Mouse (Mus musculus) C2C12 (cell line): Measurements from ENCODE around the gene Sh2b1. TPM values are rescaled to one million over a fixed set of nuclear protein-coding genes. Genes with fewer than 3 reads are reported as not detected.

Experiments
- H3K27me3 ChIP-seq: one replicate; pipeline ENCODE4 v1.6.1; 2011; ENCODE audit not compliant: control insufficient read depth, insufficient read depth, insufficient read length
- H3K36me3 ChIP-seq: one replicate; pipeline ENCODE4 v1.6.1; 2011; ENCODE audit not compliant: control insufficient read depth, insufficient read depth
- H3K4me3 ChIP-seq: one replicate; pipeline ENCODE4 v1.5.1; 2011; ENCODE audit warnings: mild to moderate bottlenecking, control low read depth; ENCODE audit not compliant: poor library complexity, insufficient read depth, severe bottlenecking
- H3K79me2 ChIP-seq: one replicate; pipeline ENCODE4 v1.6.1; 2011; ENCODE audit not compliant: control insufficient read depth, insufficient read depth
- H3K79me3 ChIP-seq: one replicate; pipeline ENCODE4 v1.6.1; 2011; ENCODE audit warnings: low read depth, control low read depth
- H3ac ChIP-seq: one replicate; pipeline ENCODE3; 2011; ENCODE audit warnings: low read depth; ENCODE audit not compliant: control insufficient read depth, insufficient read length
- CEBPB ChIP-seq: IDR thresholded peaks from one replicate; pipeline ENCODE4 v1.6.1; 2011; ENCODE audit warnings: low read depth, mild to moderate bottlenecking, control low read depth, moderate library complexity
- CTCF ChIP-seq: IDR thresholded peaks from one replicate; pipeline ENCODE4 v1.5.1; 2011; ENCODE audit not compliant: control insufficient read depth, insufficient read depth, insufficient read length
- FOSL1 ChIP-seq: IDR thresholded peaks from one replicate; pipeline ENCODE4 v1.8.0; 2011; ENCODE audit warnings: mild to moderate bottlenecking, low read length; ENCODE audit not compliant: poor library complexity, insufficient read depth, severe bottlenecking
- MAX ChIP-seq: IDR thresholded peaks from one replicate; pipeline ENCODE4 v1.6.1; 2011; ENCODE audit warnings: mild to moderate bottlenecking, control low read depth
- MYOD1 ChIP-seq: IDR thresholded peaks from one replicate; pipeline ENCODE4 v1.6.1; 2011; ENCODE audit warnings: low read depth; ENCODE audit not compliant: control insufficient read depth, insufficient read length
- MYOG ChIP-seq: IDR thresholded peaks from one replicate; pipeline ENCODE4 v1.6.1; 2011; ENCODE audit not compliant: control insufficient read depth, insufficient read length; ENCODE audit errors: extremely low read depth
- USF1 ChIP-seq: IDR thresholded peaks from one replicate; pipeline ENCODE4 v1.6.1; 2011; ENCODE audit warnings: low read depth, mild to moderate bottlenecking, control low read depth, moderate library complexity
- polyA plus RNA-seq: library from polyadenylated mRNA; unstranded; fragments of >200 nt; fragmentation: generic; extraction: Trizol; gene quantifications from one replicate; pipeline ENCODE4 v1.2.1, GENCODE M21; 2012; ENCODE audit warnings: missing spikeins

The Sh2b1 gene
- polyA plus RNA-seq, 1 experiment, result 36.9 TPM

DNA sequence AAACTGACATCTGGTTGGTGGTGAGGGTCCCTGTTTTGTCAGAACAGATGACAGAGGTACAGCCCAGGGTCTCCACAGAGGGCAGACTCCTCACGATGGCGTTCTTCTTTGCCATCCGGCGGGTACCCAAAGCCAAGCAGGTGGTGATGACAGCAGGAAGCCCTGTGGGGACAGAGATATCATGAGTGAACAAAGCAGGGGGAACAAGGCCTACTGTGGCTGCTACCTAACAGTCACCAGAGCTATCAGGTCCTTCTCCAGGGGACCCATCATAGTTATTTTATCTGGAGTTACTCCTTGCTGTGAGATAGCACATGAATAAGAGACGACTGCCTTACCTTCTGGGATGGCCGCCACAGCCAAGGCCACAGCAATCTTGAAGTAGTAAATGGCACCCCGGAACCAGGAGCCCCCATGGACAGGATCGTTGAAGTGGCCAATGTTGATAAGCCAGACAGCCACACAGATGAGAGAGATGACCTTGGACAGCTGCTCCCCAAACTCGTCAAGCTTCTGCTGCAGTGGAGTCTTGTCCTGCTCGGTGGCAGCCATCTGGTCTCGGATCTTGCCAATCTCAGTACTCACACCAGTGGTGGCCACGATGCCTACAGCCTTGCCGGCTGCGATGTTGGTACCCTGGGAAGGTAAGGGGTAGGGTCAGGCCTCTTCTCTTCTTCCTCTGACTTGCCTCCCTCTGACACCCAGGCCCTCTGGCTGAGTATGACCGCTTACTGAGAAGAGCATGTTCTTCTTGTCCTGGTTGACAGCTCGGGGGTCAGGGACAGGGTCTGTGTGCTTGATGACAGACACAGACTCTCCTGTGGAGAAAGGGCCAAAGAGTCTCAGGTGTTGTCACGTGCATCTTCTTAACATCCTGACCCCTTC is 18.6 kb downstream of the Sh2b1 start:
- no peaks in the 10 kb centered on the region for H3K79me2 ChIP-seq
- TF ChIP-seq MYOG (no peak), CTCF (no peak), USF1 (no peak), MAX (no peak), CEBPB (no peak), MYOD1 (no peak), FOSL1 (no peak)
- no peak overlapping the region for H3ac ChIP-seq
- H3K4me3 ChIP-seq, result no peak overlapping the region
- no peaks in the 10 kb centered on the region for H3K36me3 ChIP-seq
- no peaks in the 10 kb centered on the region for H3K27me3 ChIP-seq
- no peaks in the 10 kb centered on the region for H3K79me3 ChIP-seq

DNA sequence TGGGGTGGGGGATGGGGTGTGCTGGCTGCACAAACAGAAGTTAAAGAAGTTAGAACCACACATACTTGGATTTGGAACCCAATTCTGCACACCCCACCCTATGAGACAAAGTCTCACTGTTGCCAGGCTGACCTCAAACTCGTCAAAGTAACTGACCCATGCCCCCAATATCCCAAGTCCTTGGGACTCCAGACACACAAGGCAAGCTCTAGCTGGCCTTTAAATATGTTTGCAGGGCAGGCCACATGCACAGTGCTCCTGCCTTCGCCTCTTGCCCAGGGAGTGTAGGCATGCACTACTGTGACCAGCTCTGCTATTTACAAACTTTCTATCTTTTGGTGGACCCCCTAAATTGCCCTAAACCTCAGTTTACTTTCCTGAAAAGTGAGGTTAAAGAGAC is 20.0 kb downstream of the Sh2b1 start:
- Histone ChIP-seq H3K4me3 (no peak overlapping the region), H3K79me3 (no peaks in the 10 kb centered on the region), H3K36me3 (no peaks in the 10 kb centered on the region), H3K27me3 (no peaks in the 10 kb centered on the region), H3K79me2 (no peaks in the 10 kb centered on the region), H3ac (no peak overlapping the region)
- TF ChIP-seq MAX (no peak), MYOG (no peak), CTCF (no peak), FOSL1 (no peak), USF1 (no peak), MYOD1 (no peak), CEBPB (no peak)

- no peak overlapping the region for H3K4me3 ChIP-seq
- H3K36me3 ChIP-seq, result no peaks in the 10 kb centered on the region
- no peaks in the 10 kb centered on the region for H3K79me2 ChIP-seq
- H3ac ChIP-seq, result no peak overlapping the region
- TF ChIP-seq USF1, result no peak
- TF ChIP-seq CEBPB, result no peak
- TF ChIP-seq MAX, result no peak
- TF ChIP-seq MYOD1, result no peak
- TF ChIP-seq FOSL1, result no peak
- no peak for TF ChIP-seq CTCF
- no peak for TF ChIP-seq MYOG
- H3K27me3 ChIP-seq, result no peaks in the 10 kb centered on the region
- H3K79me3 ChIP-seq, result no peaks in the 10 kb centered on the region
These were observed 21.4 kb downstream of the Sh2b1 start for GRCm38 (mm10) chr7:126453861-126454260.

GRCm38 (mm10) chr7:126452244-126452643 is 23.0 kb downstream of the Sh2b1 start:
- no peaks in the 10 kb centered on the region for H3K79me2 ChIP-seq
- no peaks in the 10 kb centered on the region for H3K27me3 ChIP-seq
- no peak for TF ChIP-seq MYOD1
- TF ChIP-seq USF1, result no peak
- TF ChIP-seq MAX, result no peak
- no peak for TF ChIP-seq CTCF
- TF ChIP-seq FOSL1, result no peak
- no peak for TF ChIP-seq CEBPB
- no peak for TF ChIP-seq MYOG
- H3K79me3 ChIP-seq, result no peaks in the 10 kb centered on the region
- H3K4me3 ChIP-seq, result no peak overlapping the region
- H3ac ChIP-seq, result no peak overlapping the region
- H3K36me3 ChIP-seq, result no peaks in the 10 kb centered on the region

DNA sequence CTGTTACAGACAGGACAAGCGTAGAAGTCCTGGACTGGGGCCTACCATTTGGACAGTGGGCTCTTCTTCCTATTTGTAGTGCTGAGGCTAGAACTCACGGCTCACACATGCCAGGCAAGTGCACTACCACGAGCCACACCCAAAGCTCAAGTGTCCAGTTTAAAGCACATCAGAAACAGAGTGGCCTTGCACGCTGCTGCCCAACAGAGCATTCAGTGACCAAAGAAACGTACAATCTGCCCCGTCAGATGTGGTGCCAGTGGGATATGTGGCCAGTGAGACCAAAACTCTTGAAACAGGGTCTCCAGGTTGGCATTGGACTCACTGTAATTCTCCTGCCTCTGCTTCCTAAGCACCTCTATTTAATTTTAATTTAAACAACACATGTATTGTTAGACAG is 24.6 kb downstream of the Sh2b1 start:
- Histone ChIP-seq H3K4me3 (no peak overlapping the region), H3K27me3 (no peaks in the 10 kb centered on the region), H3K79me2 (no peaks in the 10 kb centered on the region), H3K36me3 (no peaks in the 10 kb centered on the region), H3ac (no peak overlapping the region), H3K79me3 (no peaks in the 10 kb centered on the region)
- no peak for TF ChIP-seq USF1
- TF ChIP-seq MYOD1, result no peak
- no peak for TF ChIP-seq MYOG
- no peak for TF ChIP-seq MAX
- TF ChIP-seq CTCF, result no peak
- no peak for TF ChIP-seq FOSL1
- TF ChIP-seq CEBPB, result no peak

DNA sequence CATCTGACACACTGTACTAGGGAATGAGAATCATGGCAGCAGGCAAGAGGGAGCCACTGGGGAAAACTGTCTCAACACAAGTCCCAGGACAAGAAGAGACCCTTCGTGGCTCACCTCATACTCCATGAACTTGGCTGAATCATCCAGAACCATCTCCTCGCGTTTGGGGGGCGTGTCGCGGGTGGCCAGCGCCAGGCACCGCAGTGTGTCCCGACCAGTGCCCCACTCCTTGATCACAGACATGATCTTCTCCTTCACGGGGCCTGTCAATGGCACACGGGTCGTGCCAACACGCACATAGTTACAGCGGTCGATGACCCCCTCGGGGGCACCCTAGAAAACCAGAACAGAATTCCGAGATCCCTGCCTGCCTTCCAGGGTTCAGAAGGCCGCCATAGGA is 25.2 kb downstream of the Sh2b1 start:
- Histone ChIP-seq H3K27me3 (no peaks in the 10 kb centered on the region), H3ac (no peak overlapping the region), H3K79me2 (no peaks in the 10 kb centered on the region), H3K36me3 (peaks cover 2% of the 10 kb centered on the region), H3K79me3 (no peaks in the 10 kb centered on the region), H3K4me3 (no peak overlapping the region)
- TF ChIP-seq CTCF (no peak), CEBPB (no peak), MAX (no peak)
